Mouse (Mus musculus) right cerebral cortex, postnatal 4 days (tissue): ENCODE data around the gene Eif4b.
A peak's percentile ranks its signal among the peaks of the same experiment; 100 is the strongest.

ENCODE experiments used
- DNase-seq: peaks from one replicate; pipeline ENCODE4 v3.0.0-alpha.2; 2022

Eif4b gene

GRCm38 (mm10) chr15:102119121-102119830 lies 45.7 kb downstream of the Eif4b start:
- no peak for DNase-seq

GRCm38 (mm10) chr15:102119831-102120170 lies 46.2 kb downstream of the Eif4b start:
- DNase-seq: no peak

- DNase-seq: no peak
These were observed 47.0 kb downstream of the Eif4b start for GRCm38 (mm10) chr15:102120530-102120929.

GRCm38 (mm10) chr15:102126303-102126702 lies 52.7 kb downstream of the Eif4b start:
- DNase-seq: no peak

GRCm38 (mm10) chr15:102133314-102133713 lies 59.7 kb downstream of the Eif4b start:
- no peak for DNase-seq

GRCm38 (mm10) chr15:102134709-102135108 lies 61.1 kb downstream of the Eif4b start:
- no peak for DNase-seq

- DNase-seq: no peak
These were observed 62.1 kb downstream of the Eif4b start for GRCm38 (mm10) chr15:102135522-102136128.

- DNase-seq: peak; percentile 98
These were observed 62.7 kb downstream of the Eif4b start, which contains the start of gene Spryd3 for GRCm38 (mm10) chr15:102136129-102136758. TSS of gene Spryd3 (minus strand) at chr15:102136234.

GRCm38 (mm10) chr15:102141120-102141519 lies 67.5 kb downstream of the Eif4b start:
- DNase-seq: no peak

GRCm38 (mm10) chr15:102142914-102143912 lies 69.6 kb downstream of the Eif4b start:
- no peak for DNase-seq

- DNase-seq: no peak
These were observed 70.7 kb downstream of the Eif4b start, which contains the start of gene Igfbp6 for GRCm38 (mm10) chr15:102144274-102144711. TSS of gene Igfbp6 (plus strand) at chr15:102144362.

GRCm38 (mm10) chr15:102144726-102145125 lies 71.2 kb downstream of the Eif4b start:
- DNase-seq: no peak

GRCm38 (mm10) chr15:102145330-102145729 lies 71.8 kb downstream of the Eif4b start:
- DNase-seq: no peak

- no peak for DNase-seq
These were observed 72.5 kb downstream of the Eif4b start for GRCm38 (mm10) chr15:102146089-102146488.
